Mouse (Mus musculus) B cell, adult 2 months (primary cell): ENCODE measurements at regions not wholly inside any gene's neighbourhood (a gene's known extent, or its start where the extent isn't known, plus 50 kb on each side); places are given as distances from the start of the nearest gene placed in this dataset.

Source experiments
- DNase-seq, 2 experiments: peaks; one replicate each; pipeline ENCODE4 v3.0.0; 2022

DNA sequence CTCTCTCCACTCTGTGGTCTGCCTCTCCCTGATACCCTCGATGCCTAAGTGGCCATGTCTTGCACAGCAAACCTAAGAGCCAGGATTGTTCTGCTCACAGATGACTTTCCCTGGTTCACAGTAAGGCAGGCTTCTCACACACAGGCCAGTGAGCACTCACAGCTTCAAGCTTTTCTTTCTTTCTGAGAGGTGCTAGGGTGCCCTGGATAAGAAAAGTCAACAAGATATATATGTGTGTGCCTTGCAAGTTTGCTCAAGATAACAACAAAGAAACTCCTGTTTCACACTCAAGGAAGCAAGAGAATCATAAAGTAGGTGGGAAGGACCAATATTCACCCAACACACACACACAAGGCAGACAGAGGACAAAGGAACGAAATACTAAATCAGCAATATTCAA, 60.9 kb upstream of the Actbl2 start:
- no peak for DNase-seq

- no peak for DNase-seq
Observed at GRCm38 (mm10) chr13:111194337-111194736, 60.5 kb upstream of the Actbl2 start.

DNA sequence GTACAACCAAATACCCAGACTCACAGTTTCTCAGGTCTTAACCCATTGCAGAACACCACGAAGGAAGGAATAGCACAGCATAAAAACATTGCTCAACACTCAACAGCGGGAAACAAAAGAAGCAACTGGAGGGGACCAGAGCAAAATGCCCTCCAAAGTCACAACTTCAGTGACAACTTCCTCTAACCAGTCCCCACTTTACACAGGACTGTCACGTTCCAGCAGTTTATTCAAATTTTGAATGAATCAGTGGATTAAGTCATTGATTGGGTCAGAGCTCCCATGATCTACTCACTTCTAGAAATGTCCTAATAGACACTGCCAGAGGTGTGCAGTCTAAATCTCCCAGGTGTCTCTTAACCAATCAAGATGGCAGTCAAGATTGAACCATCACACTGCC, 53.3 kb upstream of the Actbl2 start:
- no peak for DNase-seq

- no peak for DNase-seq
Observed at GRCm38 (mm10) chr13:111204580-111205285, 50.1 kb upstream of the Actbl2 start.
